Mouse (Mus musculus) ES-E14 (cell line): ENCODE results near the gene Mrgpre. TPM values are rescaled to one million over a fixed set of nuclear protein-coding genes. Genes with fewer than 3 reads are reported as not detected.

ENCODE experiments used
- DNase-seq: peaks from one replicate; pipeline ENCODE4 v3.0.0-alpha.2; 2013; ENCODE audit warnings: low read depth, low spot score
- H3K27ac ChIP-seq: 2 replicates; pipeline ENCODE4 v1.5.1; 2012; ENCODE audit warnings: low read depth, mild to moderate bottlenecking, low read length, moderate library complexity, mixed read lengths; ENCODE audit not compliant: poor library complexity, insufficient read depth, severe bottlenecking
- H3K36me3 ChIP-seq: 2 replicates; pipeline ENCODE4 v1.6.1; 2012; ENCODE audit warnings: mild to moderate bottlenecking, low read length, moderate library complexity, mixed read lengths; ENCODE audit not compliant: control insufficient read depth, poor library complexity, insufficient read depth, severe bottlenecking
- H3K4me1 ChIP-seq, 2 experiments: fragments of 150-350 bp in 1 of 2; sonication (generic) in 1 of 2; 2 replicates each; pipeline ENCODE4 v1.6.1; 2012; ENCODE audit warnings: low read length in 2 of 2, mild to moderate bottlenecking in 1 of 2, mixed read lengths in 1 of 2; ENCODE audit not compliant: control insufficient read depth in 2 of 2, insufficient read depth in 2 of 2, poor library complexity in 1 of 2
- H3K4me3 ChIP-seq, 2 experiments: fragments of 150-350 bp in 1 of 2; sonication (generic) in 1 of 2; 2 replicates each; pipeline ENCODE4 v1.5.1; 2012; ENCODE audit warnings: low read length in 2 of 2, low read depth in 1 of 2, mild to moderate bottlenecking in 1 of 2, mixed read lengths in 1 of 2; ENCODE audit not compliant: insufficient read depth in 1 of 2, poor library complexity in 1 of 2, severe bottlenecking in 1 of 2
- H3K9ac ChIP-seq: 2 replicates; pipeline ENCODE4 v1.6.1; 2012; ENCODE audit warnings: low read depth, mild to moderate bottlenecking, low read length, mixed read lengths; ENCODE audit not compliant: poor library complexity, insufficient read depth, severe bottlenecking
- H3K9me3 ChIP-seq: fragments of 150-350 bp; sonication (generic); 2 replicates; pipeline ENCODE4 v1.6.1; 2012; ENCODE audit warnings: low read depth, mild to moderate bottlenecking, low read length; ENCODE audit not compliant: control insufficient read depth, insufficient read depth
- CHD2 ChIP-seq: IDR thresholded peaks from 2 replicates; pipeline ENCODE4 v1.6.1; 2014; ENCODE audit warnings: mild to moderate bottlenecking, low read depth, low read length, inconsistent platforms
- HCFC1 ChIP-seq: IDR thresholded peaks from 2 replicates; pipeline ENCODE4 v1.6.1; 2012; ENCODE audit warnings: low read length, inconsistent platforms, borderline replicate concordance; ENCODE audit not compliant: insufficient read depth
- MAFK ChIP-seq: IDR thresholded peaks from 2 replicates; pipeline ENCODE4 v1.6.1; 2014; ENCODE audit warnings: mild to moderate bottlenecking, low read depth, low read length, inconsistent platforms; ENCODE audit not compliant: insufficient read depth
- ZC3H11A ChIP-seq: IDR thresholded peaks from 2 replicates; pipeline ENCODE4 v1.6.1; 2012; ENCODE audit warnings: low read depth, mild to moderate bottlenecking, inconsistent platforms, low read length, borderline replicate concordance
- ZNF384 ChIP-seq: IDR thresholded peaks from 2 replicates; pipeline ENCODE4 v1.6.1; 2012; ENCODE audit warnings: low read depth, low read length, inconsistent platforms
- in situ Hi-C, 2 experiments: fragments of 600-800 bp; cut with MboI; formaldehyde crosslinking; loops; one replicate each; pipeline ENCODE4 v1.15.1; 2025; ENCODE audit warnings: low sequenced_read_pairs in 2 of 2, inconsistent platforms in 1 of 2; ENCODE audit not compliant: unreplicated experiment in 2 of 2
- total RNA-seq: library from RNA; depleted of rRNA; stranded (reverse); fragments of 300-350 nt; gene quantifications from 2 replicates; pipeline ENCODE4 v1.2.3, GENCODE M21; 2012

The Mrgpre gene
- total RNA-seq, 1 experiment = 0.67 TPM

GRCm38 (mm10) chr7:143805199-143805624 is 20.9 kb upstream of the Mrgpre start:
- Histone ChIP-seq H3K27ac (no peak overlapping the region; the same call in 1 of the 2 replicates), H3K36me3 (peaks cover 13% of the 10 kb centered on the region; the same call in 1 of the 2 replicates), H3K9me3 (no peaks in the 10 kb centered on the region), H3K4me1 (no peaks in the 10 kb centered on the region), H3K9ac (no peak overlapping the region), H3K4me3 (no peak overlapping the region)
- no peak for TF ChIP-seq CHD2
- no peak for DNase-seq
- in situ Hi-C loops = no loop called here

- DNase-seq = no peak
- Histone ChIP-seq H3K36me3 (peaks cover 18% of the 10 kb centered on the region; the same call in 1 of the 2 replicates), H3K27ac (no peak overlapping the region), H3K9me3 (no peaks in the 10 kb centered on the region), H3K4me1 (no peaks in the 10 kb centered on the region), H3K9ac (no peak overlapping the region), H3K4me3 (no peak overlapping the region)
- in situ Hi-C loops = no loop called here
- TF ChIP-seq MAFK (no peak), ZC3H11A (no peak), CHD2 (no peak), HCFC1 (no peak), ZNF384 (no peak)
Measured at GRCm38 (mm10) chr7:143801195-143802065, 17.1 kb upstream of the Mrgpre start.

GRCm38 (mm10) chr7:143800770-143801169 is 16.5 kb upstream of the Mrgpre start:
- no peak overlapping the region for H3K4me3 ChIP-seq
- no peaks in the 10 kb centered on the region for H3K9me3 ChIP-seq
- in situ Hi-C loops = no loop called here
- H3K27ac ChIP-seq = no peak overlapping the region
- no peaks in the 10 kb centered on the region for H3K4me1 ChIP-seq
- peaks cover 17% of the 10 kb centered on the region; the same call in 1 of the 2 replicates for H3K36me3 ChIP-seq
- no peak overlapping the region for H3K9ac ChIP-seq
- DNase-seq = no peak
- no peak for TF ChIP-seq MAFK
- TF ChIP-seq ZC3H11A = no peak
- TF ChIP-seq CHD2 = no peak
- TF ChIP-seq ZNF384 = no peak
- TF ChIP-seq HCFC1 = no peak

- peaks cover 10% of the 10 kb centered on the region; the same call in 1 of the 2 replicates for H3K36me3 ChIP-seq
Measured at GRCm38 (mm10) chr7:143798783-143799182, 14.5 kb upstream of the Mrgpre start.

More at GRCm38 (mm10) chr7:143798783-143799182, 14.5 kb upstream of the Mrgpre start:
- no peak for DNase-seq
- no peak for TF ChIP-seq CHD2
- no peak for TF ChIP-seq ZC3H11A
- no peak for TF ChIP-seq HCFC1
- no peak for TF ChIP-seq MAFK
- no peak for TF ChIP-seq ZNF384
- Histone ChIP-seq H3K4me3 (no peak overlapping the region), H3K9me3 (no peaks in the 10 kb centered on the region), H3K9ac (no peak overlapping the region), H3K4me1 (no peaks in the 10 kb centered on the region), H3K27ac (no peak overlapping the region)
- in situ Hi-C loops = no loop called here
